Mouse (Mus musculus) CD4-positive, CD25-positive, alpha-beta regulatory T cell, adult 4 months (primary cell): ENCODE data around the gene Plxna4. TPM values are rescaled to one million over a fixed set of nuclear protein-coding genes. Genes with fewer than 3 reads are reported as not detected.

Experiments
- ATAC-seq: one replicate; pipeline ENCODE4 v1.8.0; 2017
- polyA plus RNA-seq, 2 experiments: library from polyadenylated mRNA; unstranded; fragments of 100-300 nt; shearing (Covaris generic); gene quantifications; one replicate each; pipeline ENCODE4 v1.2.1; 2017

Plxna4 gene
- polyA plus RNA-seq, 2 experiments from 2014 or later, result 0.12 TPM; not detected in 1

DNA sequence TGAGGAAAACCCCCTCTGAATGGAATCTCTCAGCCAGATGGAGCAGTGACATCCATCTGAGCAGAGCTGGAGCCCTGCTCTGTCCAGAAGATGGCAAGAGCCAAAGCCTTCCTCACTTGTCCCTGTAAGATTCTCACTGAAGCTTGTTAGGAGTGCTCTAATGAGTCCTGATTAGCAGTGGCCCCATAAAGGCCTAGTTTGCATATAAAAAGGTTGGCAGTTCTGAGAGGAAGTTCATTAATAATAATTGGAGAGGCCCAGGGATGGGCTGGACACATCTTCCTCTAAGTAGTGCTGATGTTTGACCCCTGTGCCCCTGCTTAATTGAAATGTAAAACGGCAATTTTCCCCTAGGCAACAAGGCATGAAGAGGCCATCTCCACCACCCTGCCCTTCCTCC is 361.4 kb downstream of the Plxna4 start:
- no peak for ATAC-seq

DNA sequence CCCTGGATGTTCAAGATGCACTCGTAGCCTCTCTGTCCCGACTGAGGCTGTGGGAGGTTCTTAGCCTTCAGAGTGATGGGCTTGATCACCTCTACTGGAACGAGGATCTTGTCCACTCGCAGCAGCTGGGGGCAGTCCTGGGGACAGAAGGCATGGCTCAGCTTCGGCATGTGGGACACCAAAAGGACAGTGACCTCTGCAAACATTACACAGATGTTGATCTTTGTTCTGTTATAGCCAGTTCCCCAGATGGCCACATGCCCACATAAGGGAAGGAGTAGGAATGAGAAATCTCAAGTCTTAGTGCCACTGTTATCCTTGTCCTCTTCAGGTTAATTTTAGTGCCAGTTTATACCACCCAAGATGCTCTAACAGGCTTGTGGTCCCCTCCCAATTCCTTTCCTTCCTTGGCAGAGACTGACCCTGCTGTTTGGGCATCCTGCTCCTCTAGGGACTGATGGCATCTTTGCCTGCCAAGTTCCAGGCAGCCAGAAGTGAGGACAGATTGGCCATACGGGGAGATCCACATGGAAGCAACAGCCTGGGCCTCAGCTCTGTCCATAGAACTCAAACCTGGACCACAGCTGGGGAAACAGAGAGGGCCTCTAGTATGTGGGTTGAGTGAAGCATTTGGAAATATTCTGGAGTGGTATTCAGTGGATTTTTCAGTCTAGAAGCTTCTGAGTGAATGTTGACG is 363.8 kb downstream of the Plxna4 start:
- ATAC-seq, result no peak

DNA sequence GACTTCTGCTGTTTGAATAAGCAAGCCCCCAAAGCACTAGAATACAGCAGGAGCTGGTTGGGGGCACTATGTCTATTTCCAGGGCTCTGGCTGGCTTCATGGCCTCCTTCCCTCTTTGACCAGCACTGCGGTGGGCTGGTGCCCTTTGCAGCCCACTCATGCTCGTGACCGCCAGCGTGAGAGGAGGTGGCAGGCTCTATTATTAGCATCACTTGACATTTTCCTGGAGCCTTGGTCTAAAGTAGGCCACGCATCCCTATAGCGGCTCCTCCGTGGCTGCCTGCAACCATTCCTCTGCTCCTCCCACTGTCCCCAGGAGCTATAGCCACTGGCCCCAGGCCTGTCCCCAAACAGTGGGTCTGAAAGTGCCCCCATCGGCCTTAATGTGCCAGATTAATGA is 367.2 kb downstream of the Plxna4 start:
- no peak for ATAC-seq

DNA sequence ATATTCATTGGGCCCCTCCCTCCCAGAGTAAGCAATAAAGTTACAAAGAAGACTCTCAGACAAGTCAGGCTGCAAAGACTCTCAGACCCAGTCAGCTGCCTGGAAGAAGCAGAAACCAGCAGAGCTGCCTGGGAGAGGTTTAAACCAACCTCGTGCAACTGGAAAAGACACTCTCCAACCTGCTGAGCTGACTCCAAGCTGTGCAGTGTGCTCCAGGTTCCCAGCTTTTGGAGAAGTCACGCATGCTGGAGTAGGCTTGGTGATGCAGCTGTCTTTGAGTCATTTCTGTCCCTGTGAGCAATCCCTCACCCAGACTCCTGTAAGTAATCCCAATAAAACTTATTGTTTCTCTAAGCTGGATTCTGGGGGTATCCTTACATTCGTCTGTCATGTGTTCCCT is 369.4 kb downstream of the Plxna4 start:
- ATAC-seq, result no peak

DNA sequence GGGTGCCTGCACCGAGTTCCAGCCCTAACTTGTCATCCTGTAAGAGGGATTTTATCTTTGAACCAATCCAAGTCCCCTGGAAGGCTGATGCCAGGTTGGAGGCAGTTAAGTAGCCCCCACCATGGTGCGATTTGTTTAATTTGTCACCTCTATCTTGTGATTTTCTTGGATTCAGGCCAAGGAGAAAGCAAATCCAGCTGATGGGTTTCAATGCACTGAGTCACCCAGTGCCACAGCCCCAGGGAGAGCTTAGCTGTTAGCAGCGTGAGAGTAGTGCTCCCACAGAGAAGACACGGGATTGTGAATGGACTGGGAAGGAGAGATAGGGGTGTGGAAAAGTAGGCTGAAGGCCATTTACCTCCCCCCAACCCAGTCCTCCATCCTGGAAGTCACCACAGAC is 375.6 kb downstream of the Plxna4 start:
- ATAC-seq, result no peak

DNA sequence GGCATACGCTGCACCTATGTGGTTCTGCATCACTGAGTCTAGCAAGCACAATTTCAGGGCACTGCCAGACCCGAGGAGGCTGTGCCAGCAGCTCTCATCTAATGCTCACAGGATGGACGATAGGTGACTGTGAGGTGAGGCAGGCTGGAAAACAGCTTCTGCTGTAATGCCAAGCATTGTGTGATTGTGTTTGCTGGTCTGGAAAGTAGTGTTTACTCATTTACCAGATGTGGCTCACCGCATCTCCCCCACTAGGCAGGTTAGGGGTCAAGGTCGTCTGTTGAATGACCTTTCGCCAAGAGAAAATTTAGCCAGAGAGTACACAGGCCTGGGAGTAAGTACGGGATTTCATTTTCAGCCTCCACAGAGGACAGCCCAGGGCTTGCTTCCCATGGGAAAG is 377.9 kb downstream of the Plxna4 start:
- ATAC-seq, result no peak

DNA sequence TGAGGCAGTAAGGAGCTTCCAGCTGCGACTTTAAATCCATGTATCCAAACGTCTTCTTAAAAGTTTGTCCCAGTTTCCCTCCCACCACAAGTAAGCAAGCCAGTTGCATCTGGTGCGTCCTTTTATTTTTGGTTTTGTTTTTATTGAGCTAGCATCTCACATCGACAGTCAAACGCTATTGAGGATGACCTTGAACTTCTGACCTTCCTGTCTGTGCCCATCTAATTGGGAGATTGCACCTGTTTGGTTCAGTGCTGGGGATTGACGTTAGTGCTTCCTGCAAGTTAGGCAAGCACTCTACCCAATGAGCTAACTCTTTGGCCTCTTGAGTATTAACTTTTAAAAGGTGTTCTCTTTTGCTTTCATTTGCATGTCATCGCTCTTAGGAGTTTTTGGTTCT is 379.0 kb downstream of the Plxna4 start:
- no peak for ATAC-seq

DNA sequence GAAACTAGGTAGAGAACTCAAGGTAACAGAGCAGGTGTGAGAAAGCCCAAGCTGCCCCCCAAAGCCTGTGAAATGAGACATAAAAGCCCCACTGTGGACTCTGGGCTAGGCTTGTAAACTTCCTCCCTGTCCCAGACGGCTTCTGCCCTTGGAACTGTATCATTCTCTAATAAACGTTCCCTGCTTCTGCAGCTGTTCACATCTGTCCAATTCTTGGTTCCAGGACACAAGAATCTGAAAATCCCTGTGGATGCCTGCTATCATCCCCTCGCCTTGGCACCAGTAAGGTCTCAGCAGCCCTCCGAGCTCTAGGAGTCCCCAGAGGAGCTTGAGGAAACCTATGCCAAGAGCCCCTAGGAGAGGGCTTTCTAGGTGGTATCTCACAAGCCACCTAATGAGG is 383.7 kb downstream of the Plxna4 start:
- ATAC-seq, result no peak

DNA sequence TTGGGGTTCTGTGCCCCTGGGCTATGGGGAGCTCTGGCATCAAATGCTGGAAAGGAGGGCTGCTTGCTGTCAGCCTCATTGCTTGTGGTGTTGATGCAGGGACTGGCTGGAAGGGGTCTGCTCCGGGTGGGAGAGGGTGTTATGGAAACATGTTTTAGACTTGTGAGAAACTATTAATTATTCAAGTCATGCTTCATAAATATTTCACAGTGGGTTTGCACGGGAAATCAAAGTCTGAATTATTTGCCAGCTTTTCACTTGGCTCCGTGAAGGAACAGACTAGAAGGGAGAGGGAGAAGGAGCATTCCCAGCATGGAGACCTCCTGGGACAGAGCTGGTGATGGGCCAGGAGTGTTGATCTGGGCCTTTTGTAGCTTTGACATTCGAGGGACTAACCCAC is 384.6 kb downstream of the Plxna4 start:
- no peak for ATAC-seq

DNA sequence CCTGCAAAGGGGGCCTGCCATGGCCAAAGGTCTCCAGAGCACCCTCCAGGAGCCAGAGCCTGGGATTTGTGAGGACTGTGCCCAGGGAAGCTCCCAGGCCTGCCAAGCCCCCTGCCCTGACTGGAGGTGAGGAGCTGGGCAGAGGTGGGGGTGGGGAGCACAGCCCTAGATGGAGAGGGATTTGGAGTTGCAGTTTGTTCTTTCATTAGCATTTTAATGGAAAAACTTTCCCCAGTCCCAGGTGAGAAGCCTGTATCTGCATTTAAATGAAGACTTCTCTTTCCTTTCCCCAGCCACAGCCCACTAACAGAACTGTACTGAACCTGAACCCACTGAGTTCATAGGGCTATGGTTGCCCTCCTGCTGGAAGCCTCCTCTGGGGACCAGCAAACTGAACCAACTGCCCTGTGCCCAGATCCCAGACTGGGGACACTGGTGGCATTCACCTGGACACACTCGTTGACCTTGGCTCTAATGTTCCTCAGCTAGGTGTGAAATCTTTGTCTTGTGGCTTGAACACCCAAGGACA is 385.3 kb downstream of the Plxna4 start:
- no peak for ATAC-seq

DNA sequence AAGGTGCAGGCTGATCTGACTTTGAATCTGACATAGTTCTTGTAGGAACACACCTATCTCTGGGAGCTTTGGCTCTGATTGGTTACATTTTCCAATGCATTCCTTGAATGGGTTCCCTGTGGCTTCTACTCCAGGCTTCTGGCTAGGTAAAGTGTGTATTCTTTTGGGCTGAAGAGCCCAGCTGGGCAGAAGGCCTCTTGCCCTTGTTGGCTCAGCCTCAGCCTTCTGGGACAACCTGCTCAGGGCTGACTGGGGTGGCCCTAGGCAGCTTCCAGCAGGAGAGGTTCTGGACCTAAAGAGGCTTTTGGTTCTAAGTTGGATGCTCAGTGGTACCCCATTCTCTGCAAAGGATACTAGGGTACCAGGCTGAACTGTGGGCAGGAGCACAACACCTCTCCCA is 386.5 kb downstream of the Plxna4 start:
- no peak for ATAC-seq

DNA sequence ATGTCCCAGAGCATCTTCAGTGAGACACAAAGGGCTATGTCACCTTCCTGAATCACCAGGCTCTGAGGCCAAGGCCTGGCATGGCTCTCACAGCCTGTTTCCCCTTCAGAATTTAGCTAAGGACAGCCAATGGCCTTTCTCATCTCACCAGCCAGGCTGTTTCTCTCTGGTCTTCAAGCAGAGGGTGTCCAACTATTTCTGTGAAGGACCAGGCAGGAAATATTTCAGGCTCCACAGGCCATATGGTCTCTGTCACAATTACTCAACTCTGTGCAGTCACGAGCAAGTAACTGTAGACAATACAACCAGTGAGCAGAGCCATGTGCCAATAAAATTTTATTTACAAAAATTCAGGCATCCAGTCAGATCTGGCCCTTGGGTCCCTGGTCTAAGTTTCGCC is 388.4 kb downstream of the Plxna4 start:
- ATAC-seq, result no peak

DNA sequence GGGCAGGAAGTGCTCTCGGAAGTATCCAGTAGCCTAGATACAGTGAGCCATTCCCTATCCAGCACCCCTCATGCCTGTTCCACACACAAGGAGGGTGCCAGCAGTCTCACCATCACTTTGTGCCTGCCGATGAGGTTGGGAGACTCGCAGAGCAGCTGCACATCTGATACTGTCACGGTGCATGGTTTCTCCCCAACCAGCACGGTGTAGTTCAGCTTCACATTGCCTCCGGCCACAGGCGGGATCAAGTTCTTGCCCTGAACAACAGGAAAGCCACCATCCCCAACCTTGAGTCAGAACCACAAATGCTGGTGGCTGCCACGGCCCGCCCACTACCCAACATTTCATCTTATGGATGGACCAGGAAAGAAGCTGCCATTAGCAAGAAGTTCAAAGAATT is 391.1 kb downstream of the Plxna4 start:
- no peak for ATAC-seq

DNA sequence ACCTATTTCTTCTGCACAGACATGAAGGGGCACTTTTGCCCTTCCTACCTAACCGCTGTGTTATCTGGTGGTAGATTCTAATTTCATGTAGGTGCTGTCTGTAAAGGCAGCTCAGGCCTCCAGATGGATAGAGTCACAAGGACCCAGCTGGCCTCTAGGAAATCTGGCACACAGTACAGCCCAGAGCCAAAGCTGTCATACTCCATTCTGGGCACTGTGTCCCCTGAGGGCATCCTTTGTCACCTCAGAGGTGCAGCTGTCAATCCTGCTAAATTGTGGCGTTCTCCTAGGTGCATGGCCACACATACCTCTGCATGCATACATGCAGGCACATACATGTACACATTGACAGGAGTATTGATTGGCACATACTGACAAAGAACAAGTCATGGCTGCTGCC is 394.9 kb downstream of the Plxna4 start:
- no peak for ATAC-seq

DNA sequence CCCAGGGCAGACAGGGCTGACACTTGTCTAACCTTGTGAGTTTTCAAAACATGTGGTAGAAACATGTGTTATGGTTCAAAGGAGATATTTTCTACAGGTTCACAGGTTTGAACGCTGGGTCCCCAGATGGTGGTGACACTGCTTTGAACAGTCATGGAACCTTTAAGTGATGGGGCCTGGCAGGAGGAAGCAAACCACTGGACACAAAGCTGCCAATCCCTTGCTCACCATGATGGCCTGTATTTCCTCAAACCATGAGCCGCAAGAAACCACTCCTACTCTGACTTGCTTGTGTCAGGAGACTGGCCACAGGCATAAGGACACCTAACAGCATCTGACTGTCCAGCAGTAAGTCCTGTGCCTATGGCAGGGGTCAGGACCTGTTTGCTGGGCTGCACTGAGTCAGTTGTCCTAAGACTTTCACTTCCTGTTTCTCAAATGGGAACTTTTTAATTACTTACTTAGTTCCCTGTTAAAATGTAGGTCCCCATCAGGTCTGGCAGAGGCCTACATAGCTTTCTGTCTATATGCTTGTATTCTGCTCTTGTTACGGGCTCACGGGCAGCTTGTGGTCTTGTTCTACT is 403.5 kb downstream of the Plxna4 start:
- no peak for ATAC-seq

DNA sequence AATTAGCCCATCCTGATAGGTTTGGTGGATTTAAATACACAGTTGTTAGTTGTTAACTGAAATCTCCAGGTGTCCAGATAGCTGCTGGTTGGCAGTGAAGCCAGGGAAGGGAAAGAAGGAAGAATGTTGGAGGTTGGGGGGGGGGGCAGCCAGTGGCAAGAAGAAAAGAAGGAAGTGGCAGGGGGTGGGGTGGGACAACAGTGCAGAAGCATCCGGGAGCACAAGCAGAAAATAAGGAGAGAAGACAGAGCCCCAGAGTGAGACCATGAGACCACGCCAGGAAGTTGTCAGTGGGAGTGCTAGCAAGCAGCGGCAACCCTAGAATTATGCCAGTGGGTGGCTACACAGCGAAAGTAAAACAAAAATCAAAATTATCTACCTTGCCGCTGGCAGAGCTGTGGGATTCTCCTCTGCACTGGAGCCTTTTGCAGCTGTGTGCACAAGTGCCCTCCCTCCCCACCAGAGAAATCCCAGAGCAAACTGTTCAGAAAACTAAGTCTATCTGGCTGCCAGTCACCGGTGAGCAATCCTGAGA is 404.3 kb downstream of the Plxna4 start:
- ATAC-seq, result no peak

DNA sequence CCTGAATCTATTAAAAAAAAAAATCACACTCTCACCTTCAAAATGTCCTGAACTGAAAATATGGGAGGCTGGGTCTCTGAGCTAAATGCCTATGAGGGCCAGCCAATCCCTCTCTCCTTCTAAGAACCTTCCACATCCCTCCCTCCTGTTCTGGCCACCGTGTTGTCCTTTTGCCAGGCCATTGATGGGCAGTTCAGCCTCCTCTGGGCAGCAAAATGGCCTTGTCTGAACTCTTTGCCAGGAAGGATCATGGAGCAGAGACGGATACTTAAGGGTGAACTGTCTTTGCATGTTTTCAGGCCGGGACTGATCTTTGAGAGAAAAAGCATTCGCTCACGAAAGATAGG is 408.0 kb downstream of the Plxna4 start:
- no peak for ATAC-seq

DNA sequence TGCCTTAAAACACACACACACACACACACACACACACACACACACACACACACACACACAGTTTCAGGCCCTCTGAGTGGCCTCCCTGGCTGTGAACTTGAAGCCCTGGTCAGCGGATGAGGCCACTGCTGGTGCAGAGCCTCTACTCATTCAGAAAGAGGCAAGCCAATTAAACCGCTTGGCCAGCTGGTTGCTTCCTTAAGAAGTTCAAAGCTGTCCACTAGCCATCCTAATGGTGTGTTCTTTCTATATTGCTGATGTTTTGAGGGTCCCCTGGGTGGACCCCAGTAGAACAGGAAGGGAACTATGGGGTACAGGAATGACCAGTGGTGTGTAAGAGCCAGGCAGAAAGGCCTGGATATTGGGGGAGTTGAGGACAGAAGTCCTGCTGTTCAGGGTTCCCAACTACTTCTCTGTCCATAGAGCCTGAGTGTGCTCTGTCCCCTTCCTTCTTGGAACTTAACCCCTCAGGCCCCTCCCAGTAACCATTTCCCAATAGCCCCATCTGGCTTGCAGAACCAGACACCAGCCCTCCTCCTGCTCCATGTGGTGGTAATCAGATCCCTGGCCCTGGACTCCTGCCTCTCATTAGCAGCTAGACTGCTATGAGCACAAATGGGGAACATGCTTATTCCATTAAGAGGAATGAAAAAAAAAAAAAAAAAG is 408.5 kb downstream of the Plxna4 start:
- ATAC-seq, result no peak

DNA sequence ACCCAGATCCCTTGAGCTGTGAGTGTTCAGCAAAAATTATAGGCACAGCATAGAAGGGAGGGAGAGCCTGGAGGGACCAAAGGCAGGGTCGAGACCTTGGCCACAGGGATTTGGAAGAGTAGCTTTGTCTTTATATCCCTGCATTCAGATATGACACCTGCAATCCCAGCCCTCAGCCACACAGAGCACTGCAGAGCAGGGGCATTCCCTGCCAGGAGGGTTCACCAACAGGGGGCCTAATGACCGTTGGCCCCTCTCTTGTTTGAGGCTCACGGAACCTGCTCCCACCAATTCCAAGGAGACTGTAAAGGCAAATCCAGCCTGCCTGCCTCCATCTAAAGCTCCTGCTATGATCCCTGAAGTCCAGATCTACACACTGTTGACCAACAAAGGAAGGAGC is 410.1 kb downstream of the Plxna4 start:
- ATAC-seq, result no peak

DNA sequence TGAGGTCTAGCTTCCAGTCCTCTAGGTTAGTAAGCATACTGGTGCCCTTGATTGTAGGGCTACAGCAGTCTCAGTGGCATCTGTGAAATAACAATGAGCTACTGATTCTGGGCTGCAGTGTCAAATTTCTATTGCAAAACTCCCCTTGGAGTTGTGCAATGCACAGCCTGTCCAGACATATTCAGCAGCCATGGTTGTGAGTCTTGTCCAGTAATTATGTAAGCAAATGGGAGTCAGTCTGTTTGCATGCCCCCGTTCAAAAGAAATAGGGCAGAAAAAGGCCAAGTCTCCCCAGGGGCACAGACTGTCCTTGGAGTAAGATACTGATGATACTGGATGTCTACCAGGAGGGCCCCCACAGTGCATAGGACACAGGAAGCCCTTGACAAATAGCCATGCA is 420.3 kb downstream of the Plxna4 start:
- ATAC-seq, result no peak

DNA sequence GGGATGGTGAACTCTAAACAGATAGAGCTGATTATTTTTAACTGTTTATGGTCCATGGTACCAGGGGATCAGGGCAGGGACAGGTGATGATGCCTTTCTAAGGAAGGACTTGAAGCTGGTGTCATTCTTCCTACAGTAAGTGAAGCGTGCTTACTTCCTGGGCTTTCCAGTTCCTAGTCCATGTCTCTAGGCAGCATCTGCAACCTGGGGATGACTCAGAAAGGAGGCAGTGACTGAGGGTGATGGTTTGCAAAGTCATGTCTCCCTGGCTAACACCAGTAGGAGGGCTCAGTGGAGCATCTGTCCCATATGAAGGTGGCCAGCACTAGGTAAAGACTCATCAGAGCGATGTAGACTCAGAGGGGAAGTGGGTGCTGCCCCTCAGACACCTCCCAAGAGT is 427.6 kb downstream of the Plxna4 start:
- no peak for ATAC-seq

DNA sequence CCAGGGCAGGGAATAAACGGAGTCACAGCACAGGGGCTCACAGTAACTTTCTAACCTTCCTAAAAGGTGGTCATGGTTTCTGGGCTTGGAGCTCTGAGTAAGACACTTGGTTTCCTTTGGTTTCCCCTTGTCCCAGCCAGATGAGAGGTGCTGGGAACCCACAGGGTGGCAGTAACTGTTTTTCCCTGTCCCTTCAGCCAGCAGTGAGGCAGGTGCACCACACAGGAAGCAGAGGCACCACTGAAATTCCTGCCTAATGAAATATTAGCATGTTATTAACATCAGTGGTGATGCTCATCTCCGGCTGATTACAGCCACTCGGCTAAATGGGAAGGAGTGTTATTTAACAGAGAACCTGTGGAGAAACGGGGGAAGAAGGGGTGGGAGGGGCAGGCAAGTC is 428.1 kb downstream of the Plxna4 start:
- no peak for ATAC-seq

DNA sequence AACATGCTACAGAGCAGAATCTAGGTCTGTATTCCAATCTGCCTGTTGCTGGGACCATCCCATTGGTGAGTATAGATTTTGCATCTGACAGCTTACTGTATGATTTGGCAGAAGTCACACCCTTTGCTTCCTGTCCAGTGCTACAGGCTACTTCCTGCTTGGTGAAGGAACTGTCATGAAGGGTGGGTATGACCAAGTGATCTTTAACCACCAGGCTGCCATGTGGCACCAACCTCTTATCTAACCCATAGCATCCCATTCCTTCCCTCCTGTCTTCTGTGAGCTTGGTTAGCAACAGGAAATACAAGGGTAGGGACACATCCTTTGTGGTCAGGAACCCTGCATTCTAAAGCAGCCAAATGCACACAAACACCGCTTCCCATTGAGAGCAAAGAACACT is 429.6 kb downstream of the Plxna4 start:
- no peak for ATAC-seq

DNA sequence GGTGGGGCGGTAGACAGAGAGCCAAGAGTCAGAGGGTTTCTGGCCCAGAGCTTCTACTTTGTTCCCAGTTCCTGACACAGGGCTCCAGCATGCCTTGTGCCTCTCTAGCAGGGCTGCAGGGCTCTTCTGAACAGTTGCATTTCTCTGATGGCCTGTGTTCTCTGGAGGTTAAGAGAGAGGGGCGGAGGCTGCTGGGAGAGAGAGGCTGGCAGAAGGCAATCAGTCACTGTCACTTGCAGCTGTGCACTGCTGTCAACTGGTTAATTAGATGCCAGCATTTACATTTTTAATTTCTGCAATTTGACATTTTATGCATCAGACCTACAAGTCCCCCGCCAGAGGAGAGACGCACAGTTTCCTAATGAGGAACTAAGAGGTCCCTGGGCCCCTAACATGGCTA is 434.8 kb downstream of the Plxna4 start:
- no peak for ATAC-seq
